ENCODE assay signal across 20 mouse cellular contexts in genomic region chr16:4906559-4906958, GRCm38 (mm10).
"Had no signal": no experiment of that assay in that cellular context is flagged by ENCODE, and none has a peak within 500 bp of the region (broad histone marks: within the 10 kb centered on the region; RNA-seq: fewer than 3 reads in every experiment).

No protein-coding gene starts in this region.

- H3K4me3 ChIP-seq: intestine, embryonic 15.5 days; kidney, embryonic 15.5 days; limb, embryonic 10.5 days; limb, embryonic 13.5 days; liver, embryonic 12.5 days; liver, embryonic 15.5 days; midbrain, embryonic 12.5 days; midbrain, embryonic 15.5 days; neural tube, embryonic 12.5 days; neural tube, embryonic 15.5 days; stomach, embryonic 15.5 days had no signal

- ATAC-seq: intestine, embryonic 15.5 days; liver, embryonic 12.5 days; midbrain, embryonic 15.5 days had no signal

- DNase-seq: kidney, adult 11 months; kidney, postnatal 10 days; layer of hippocampus, adult 9-11 months; liver; lung, adult 2 months; retina, postnatal 1 day; right cerebral cortex, postnatal 25 days; spleen, adult 18-20 months; thymus, postnatal 25 days had no signal

- H3K27ac ChIP-seq: intestine, embryonic 15.5 days; kidney, embryonic 15.5 days; limb, embryonic 10.5 days; limb, embryonic 13.5 days; liver, embryonic 12.5 days; liver, embryonic 15.5 days; midbrain, embryonic 12.5 days; midbrain, embryonic 15.5 days; neural tube, embryonic 12.5 days; neural tube, embryonic 15.5 days; stomach, embryonic 15.5 days had no signal

- H3K9ac ChIP-seq: intestine, embryonic 15.5 days; kidney, embryonic 15.5 days; limb, embryonic 13.5 days; liver, embryonic 12.5 days; liver, embryonic 15.5 days; midbrain, embryonic 12.5 days; midbrain, embryonic 15.5 days; neural tube, embryonic 12.5 days; neural tube, embryonic 15.5 days; stomach, embryonic 15.5 days had no signal

- H3K9me3 ChIP-seq: intestine, embryonic 15.5 days; kidney, embryonic 15.5 days; limb, embryonic 10.5 days; limb, embryonic 13.5 days; liver, embryonic 12.5 days; liver, embryonic 15.5 days; midbrain, embryonic 12.5 days; midbrain, embryonic 15.5 days; neural tube, embryonic 12.5 days; neural tube, embryonic 15.5 days; stomach, embryonic 15.5 days had no signal

- H3K27me3 ChIP-seq: intestine, embryonic 15.5 days; kidney, embryonic 15.5 days; limb, embryonic 13.5 days; liver, embryonic 12.5 days; liver, embryonic 15.5 days; midbrain, embryonic 12.5 days; midbrain, embryonic 15.5 days; neural tube, embryonic 12.5 days; neural tube, embryonic 15.5 days; stomach, embryonic 15.5 days had no signal

- H3K4me2 ChIP-seq: intestine, embryonic 15.5 days; kidney, embryonic 15.5 days; limb, embryonic 13.5 days; liver, embryonic 12.5 days; liver, embryonic 15.5 days; midbrain, embryonic 12.5 days; midbrain, embryonic 15.5 days; neural tube, embryonic 12.5 days; neural tube, embryonic 15.5 days; stomach, embryonic 15.5 days had no signal

- H3K4me1 ChIP-seq: midbrain, embryonic 12.5 days; midbrain, embryonic 15.5 days; neural tube, embryonic 12.5 days had no signal
